Mouse (Mus musculus): ENCODE data around the gene Tbc1d8. TPM values are rescaled to one million over a fixed set of nuclear protein-coding genes. Genes with fewer than 3 reads are reported as not detected.

Tbc1d8 gene
- 10 to 100 TPM; 10.9 to 12.7 TPM for total RNA-seq (2021)

GRCm38 (mm10) chr1:39478057-39478895 is at the start of gene Tbc1d8:
Gene Tbc1d8 (minus strand): TSS chr1:39478755.
- DNase-seq: peak; percentile 80 to 81

DNA sequence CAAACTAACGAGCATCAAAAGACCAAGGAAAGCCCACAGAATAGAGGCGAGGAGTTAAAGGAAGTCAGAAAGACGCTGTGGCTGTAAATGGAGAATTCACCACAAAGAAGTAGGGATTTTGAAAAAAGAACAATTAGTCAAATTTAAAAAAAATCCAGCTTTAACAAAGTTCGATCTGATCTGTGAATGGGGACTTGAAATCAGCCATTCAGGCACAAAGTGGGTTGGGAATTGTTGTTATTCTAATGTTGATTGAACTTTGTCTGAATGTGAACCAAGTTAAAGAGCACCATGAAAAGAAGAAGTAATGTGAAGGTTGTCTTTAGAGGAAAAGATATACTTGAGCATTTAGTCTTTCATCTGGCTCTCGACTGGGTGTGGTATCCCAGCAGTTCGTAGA is 49.8 kb upstream of the Tbc1d8 start:
- no peak for DNase-seq

DNA sequence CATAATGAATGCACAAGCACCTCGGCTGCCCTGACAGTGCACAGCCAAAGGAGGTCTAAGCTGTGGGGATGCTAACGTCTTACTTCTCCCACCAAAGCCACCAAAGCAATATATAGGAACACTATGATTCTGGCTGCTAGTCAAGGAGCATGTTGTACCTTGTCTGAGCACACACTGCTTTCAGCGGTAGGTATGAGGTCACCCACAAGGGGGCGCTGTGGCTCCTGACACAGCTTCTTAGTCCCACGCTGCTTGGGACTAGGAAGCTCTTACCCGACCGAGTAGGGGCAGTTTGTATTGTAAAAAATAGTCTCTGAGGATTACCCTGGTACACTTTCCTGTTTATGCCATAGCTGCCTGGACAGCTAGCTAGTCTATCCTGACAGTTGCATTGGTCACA is 48.9 kb upstream of the Tbc1d8 start:
- DNase-seq: peak; percentile 45 to 54

DNA sequence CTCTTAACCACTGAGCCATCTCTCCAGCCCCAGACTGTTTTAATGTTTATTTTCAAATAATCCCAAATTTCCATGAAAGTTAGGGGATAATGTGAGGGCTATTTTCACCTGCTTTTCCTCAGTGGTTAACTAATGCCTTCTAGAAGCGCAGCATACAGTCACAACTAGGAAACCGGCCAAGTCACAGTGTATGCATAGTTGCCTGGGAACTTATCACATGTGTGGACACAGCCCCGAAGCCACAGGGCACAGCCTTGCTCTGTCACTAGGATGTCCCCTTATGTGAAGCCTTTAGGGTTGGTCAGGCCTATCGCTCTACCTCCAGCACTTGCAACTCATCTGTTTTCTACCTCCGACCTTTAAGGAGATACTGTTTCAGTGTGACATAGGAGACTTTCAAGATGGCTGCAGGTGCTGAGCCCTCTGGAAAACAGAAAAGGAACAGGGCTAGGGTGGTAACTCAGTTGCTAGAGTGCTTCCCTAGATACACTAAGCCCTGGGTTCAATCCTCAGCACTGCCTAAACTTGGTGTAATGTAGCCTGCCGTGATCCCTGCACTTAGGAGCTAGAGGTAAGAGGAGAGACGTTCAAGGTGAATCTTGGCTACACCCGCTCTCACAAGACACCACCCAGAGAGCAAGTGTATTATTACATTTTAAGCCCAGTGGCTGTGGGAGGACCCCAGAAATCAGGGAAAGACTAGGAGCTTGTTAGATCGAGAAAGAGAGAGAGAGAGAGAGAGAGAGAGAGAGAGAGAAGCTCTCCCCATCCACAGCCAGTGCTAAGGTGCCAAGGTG is 48.0 kb upstream of the Tbc1d8 start:
- DNase-seq: no peak

DNA sequence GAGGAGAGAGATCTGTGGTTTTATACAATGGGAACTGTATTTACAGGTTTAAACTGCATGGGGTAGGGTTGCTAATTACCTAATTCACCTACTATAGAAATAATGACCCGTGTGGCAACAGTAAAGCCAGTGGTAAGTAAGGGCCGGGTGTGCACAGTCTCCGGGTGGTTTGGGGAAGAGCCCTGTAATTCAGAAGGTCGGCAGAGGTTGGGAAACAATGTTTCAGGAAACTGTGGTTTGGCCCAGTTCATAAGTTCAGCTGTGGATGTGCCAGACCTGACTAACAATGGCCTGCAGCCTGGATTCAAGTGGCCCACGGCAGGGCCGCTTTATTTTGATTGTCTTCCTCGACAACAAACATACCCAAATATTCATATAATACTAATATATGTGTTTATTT is 47.2 kb upstream of the Tbc1d8 start:
- no peak for DNase-seq

DNA sequence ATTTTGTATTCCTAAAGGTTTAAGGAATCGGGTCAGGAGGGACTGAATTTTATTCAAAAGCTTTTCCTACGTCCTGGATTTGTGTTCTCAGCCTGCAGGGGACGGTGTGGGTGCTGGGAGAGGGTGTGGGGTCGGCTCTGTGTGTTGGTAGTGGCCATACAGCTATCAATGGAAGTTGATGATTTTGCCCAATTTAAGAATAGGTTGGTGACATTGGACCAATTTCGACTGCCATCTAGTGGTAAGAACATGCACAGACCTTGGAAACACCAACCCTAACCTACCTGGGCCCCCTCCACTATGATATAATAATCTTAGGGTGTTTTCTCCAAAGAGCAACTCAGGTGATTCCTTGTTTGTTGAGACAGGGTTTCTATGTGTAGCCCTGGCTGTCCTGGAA is 44.0 kb upstream of the Tbc1d8 start:
- DNase-seq: no peak

DNA sequence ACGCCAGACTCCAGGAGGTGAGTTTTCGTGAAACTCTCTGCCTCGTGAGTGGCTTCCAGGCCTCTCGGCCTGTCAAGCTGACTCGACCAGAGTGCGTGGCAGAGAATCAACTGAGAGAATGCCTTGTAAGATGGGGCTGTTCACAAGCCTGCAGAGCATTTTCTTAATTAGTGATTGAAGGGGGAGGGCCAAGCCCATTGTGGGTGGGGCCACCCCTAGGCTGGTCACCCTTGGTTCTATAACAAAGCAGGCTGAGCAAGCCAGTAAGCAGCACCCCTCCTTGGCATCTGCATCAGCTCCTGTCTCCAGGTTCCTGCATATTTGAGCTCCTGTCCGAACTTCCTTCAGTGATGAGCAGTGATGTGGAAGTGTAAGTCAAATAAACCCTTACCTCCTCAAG is 42.8 kb upstream of the Tbc1d8 start:
- no peak for DNase-seq

GRCm38 (mm10) chr1:39515303-39515991 is 36.9 kb upstream of the Tbc1d8 start:
- DNase-seq: no peak

DNA sequence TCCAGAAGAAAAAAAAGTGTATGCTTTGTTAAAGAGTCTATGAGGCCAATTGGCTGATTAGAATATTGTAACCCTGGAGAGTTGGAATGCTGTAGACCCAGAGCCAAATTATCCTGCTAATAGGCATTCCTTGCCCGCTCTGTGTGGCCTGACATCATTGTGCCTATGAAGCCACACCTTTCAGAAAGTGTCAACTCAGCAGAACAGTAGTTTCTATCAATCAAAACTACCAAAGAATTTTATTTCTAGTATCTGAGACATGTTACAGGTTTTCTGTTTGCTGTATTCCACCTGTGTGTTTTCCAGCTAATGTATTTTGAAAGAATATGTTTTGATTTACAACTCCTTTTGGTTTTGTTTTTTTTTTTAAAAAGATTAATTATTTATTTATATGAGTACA is 33.6 kb upstream of the Tbc1d8 start:
- DNase-seq: no peak

GRCm38 (mm10) chr1:39511775-39512174 is 33.2 kb upstream of the Tbc1d8 start:
- DNase-seq: no peak

- DNase-seq: no peak
These were observed 27.0 kb upstream of the Tbc1d8 start for GRCm38 (mm10) chr1:39505600-39505999.

- DNase-seq: no peak
These were observed 25.7 kb upstream of the Tbc1d8 start for GRCm38 (mm10) chr1:39504261-39504660.

GRCm38 (mm10) chr1:39502817-39503633 is 24.5 kb upstream of the Tbc1d8 start:
- no peak for DNase-seq

DNA sequence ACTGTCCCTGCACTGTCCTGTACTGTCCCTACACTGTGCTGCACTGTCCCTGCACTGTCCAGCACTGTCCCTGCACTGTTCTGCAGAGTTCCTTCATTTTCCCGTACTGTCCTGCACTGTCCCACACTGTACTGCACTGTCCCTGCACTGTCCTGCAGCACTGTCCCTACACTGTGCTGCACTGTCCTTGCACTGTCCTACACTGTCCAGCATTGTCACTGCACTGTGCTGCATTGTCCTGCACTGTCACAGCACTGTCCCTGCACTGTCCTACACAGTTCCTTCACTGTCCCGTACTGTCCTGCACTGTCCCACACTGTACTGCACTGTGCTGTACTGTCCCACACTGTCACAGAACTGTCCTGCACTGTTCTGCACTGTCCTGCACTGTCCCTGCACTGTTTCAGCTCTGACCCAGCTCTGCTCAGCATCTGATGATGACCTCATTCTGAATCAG is 21.0 kb upstream of the Tbc1d8 start:
- no peak for DNase-seq

- DNase-seq: no peak
These were observed 19.2 kb upstream of the Tbc1d8 start for GRCm38 (mm10) chr1:39497748-39498147.

GRCm38 (mm10) chr1:39496995-39497394 is 18.4 kb upstream of the Tbc1d8 start:
- DNase-seq: no peak

DNA sequence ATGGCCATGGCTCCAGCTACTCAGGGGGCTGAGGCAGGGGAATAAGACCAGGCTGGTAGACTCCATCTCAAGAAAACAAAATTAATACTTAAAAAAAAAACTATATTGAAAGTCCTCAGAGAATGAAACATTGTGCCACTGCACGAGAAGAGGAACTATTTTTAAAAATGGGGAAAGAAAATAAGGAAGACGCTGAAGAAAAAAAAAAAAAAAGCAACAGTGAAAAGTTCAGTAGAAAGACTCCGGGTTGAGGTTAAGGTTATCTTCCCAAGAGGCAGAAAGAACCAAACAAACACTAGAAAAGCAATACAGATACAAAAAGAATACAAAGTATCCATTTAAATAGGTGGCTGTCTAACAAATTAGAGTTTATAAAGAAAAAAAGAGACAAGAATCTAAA is 15.1 kb upstream of the Tbc1d8 start:
- no peak for DNase-seq

DNA sequence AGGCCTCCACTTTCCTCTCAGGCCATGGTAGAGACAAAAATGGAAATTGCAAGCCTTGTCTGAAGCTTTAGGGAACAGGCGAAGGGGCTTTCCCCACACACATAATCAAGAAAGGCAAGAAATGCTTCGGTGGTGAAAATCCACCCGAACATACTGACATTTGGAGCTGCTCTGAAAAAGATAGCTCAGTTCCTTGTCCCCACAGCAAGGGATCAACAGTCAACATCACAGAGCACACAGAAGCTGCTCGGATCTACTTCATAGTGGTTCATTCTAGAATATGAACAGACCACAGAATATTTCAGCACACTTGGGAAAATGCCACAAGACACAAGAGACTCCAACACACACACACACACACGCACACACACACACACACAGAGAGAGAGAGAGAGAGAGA is 14.6 kb upstream of the Tbc1d8 start:
- no peak for DNase-seq

- no peak for DNase-seq
These were observed 8.8 kb upstream of the Tbc1d8 start for GRCm38 (mm10) chr1:39487370-39487769.

DNA sequence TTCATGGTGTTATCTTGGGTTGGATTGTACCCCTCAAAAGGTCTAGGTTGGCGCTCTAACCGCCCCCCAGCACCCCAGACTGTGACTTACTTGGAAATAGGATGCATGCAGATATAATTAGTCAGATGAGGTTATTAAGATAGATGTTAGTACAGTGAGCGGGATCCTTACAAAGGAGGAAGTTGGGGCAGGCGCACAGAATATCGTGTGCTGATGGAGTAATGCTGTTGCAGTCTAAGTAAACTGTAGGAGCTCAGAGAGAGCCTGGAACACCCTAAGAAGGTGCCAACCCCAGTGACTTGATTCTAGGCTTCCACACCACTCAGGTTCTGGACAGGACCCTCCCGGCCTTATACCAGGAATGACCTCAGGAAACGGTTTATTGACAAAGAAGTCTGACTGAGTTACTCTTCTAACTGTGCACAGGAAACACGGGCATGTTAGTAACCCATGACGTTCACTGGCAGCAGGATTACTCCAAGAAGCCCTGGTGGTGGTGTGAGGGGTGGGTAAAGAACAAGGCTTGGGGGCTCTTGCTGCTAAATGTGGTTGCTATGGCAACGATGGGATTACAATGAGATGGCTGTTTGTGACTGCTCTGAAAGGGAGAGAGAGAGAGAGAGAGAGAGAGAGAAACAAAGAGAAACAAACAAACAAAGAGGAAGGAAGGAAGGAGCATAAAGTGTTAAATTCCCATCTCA is 3.7 kb upstream of the Tbc1d8 start:
- no peak for DNase-seq

DNA sequence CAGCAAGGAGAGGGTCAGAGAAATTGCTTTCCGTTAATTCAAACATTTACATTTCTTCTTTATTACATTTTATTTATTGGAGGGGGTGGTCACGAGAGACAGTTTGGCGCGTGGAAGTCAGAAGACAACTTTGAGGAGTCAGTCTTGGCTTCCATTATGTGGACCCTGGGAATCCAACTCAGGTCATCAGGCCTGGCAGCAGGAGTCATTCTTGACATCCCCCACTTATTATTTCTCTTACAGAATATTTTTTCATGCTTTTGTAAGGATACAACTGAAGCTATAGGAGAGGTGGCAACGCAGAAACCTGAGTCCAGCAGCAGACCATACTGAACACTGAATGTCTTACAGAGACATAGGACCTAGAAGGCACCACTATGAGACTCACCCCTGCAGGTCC is 699 bp upstream of the Tbc1d8 start:
- DNase-seq: no peak

GRCm38 (mm10) chr1:39478896-39479200 is 293 bp upstream of the Tbc1d8 start:
- DNase-seq: no peak
